Mouse (Mus musculus): ENCODE measurements at regions not wholly inside any gene's neighbourhood (a gene's known extent, or its start where the extent isn't known, plus 50 kb on each side); places are given as distances from the start of the nearest gene placed in this dataset.
A peak's percentile ranks its signal among the peaks of the same experiment; 100 is the strongest.

GRCm38 (mm10) chr4:93444666-93445065, 109.4 kb upstream of the Tusc1 start:
- DNase-seq (ENCODE audit: low read depth) = no peak

DNA sequence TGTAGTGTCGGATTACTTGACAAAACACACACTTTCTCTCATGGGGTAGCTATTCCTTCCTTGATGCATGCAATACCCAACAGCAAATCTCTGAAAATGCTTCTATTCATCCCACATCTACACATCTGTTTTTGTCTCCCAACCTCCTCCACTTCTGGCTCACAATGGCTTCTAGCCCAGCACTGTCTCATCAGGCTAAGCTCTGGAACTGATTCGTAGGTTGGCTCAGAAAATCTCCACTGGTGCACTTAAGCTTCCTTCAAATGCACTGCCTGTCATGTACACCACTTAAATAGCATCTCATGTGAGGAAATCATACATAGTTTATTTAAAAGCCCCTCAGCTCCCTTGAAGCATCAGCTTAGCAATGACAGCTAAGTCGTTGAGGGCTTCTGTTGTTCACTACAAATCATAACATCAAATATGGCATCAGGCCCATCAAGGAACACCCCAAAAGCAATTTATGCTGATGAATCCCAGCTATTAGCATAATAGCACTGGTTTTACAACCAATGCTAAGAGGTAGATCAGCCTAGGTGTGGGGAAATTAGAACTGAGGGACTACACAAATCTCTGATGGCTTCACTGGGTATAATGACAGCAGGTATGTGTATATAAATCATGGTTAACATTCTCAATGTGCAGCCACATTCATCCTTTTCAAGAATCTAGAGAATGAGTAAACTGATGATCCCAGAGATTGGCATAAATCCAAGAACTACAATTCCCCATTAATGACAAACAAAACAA, 103.5 kb upstream of the Tusc1 start:
- DNase-seq (ENCODE audit: low read depth) = peak; percentile 48

DNA sequence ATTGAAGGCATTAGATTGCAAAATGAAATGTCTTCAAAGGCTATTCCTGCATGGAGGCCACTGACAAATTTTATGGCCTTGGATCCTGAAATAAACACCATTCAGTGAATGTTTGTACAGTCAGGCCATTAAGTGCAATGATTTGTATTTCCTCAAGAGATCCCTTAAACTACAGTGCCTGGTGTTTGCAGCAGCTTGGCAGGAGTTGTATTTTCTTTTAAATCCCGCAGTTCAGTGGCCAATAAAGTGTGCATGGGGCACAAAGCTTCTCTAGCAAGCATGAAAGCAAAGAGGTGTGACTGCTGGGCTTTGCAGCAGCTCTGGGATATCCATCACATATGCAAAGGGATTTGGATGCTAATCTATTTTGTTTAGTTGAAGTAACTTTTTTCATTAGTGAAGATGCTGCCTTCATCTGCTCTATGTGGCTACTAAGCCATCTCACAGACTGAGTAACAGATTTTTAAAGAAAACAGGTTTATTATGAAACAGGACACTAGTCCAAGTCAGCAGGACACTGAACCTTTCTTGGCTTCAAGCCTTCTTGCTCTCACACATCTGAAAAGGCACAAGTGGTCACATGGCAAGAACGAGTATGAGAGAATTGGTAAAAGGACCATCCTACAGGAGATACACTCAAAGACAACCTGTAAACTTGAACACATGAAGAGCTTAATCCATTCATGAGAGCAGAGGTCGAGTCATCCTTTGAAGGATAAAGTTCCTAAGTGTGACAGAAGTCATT, 102.2 kb upstream of the Tusc1 start:
- DNase-seq (ENCODE audit: low read depth) = no peak

GRCm38 (mm10) chr4:93412695-93413094, 77.4 kb upstream of the Tusc1 start:
- peak; percentile 4 for DNase-seq (ENCODE audit: low read depth)

DNA sequence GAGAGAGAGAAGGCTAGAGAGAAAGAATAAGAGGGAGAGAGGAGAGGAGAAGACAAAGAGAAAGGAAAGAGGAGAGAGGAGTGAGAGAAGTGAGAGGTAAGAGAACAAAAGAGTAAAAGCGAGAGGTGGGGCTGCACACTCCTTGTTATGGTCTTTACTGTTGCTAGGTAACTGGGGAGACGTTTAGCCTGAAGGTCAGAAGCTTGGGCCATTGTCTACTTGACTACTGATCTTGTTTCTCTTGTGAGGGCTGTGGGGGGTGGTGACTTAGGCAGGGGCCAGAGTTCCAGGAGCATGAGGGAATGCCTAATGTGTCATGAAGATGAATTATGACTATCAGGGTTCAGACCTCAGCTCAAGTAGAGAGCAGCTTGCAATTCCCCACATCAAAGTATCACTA, 71.6 kb upstream of the Tusc1 start:
- DNase-seq (ENCODE audit: low read depth) = no peak

DNA sequence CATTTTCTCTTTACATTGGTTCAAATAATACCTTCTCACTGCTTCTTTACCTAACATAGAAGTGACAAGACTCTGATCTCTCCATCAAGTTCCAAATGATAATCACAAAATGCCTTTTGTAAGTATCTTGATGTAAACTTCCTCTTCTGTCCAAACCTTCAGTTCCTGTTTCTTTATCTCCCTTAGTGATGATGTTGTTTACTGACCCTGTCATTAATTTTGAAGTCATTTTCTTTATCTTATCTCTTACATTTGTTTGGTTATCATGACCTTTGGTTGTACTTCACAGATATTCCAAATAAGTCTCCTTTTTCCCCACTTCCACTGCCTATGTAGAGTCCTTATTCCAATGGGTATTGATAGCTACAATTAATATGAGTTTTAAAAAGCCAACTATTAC, 65.3 kb upstream of the Tusc1 start:
- no peak for DNase-seq (ENCODE audit: low read depth)

All from NIH3T3 (cell line).